Mouse (Mus musculus): ENCODE results near the gene Gtpbp10. TPM values are rescaled to one million over a fixed set of nuclear protein-coding genes. Genes with fewer than 3 reads are reported as not detected.

Gtpbp10 gene
- polyA plus RNA-seq, 1 experiment from 2014 or later = 17.0 TPM

DNA sequence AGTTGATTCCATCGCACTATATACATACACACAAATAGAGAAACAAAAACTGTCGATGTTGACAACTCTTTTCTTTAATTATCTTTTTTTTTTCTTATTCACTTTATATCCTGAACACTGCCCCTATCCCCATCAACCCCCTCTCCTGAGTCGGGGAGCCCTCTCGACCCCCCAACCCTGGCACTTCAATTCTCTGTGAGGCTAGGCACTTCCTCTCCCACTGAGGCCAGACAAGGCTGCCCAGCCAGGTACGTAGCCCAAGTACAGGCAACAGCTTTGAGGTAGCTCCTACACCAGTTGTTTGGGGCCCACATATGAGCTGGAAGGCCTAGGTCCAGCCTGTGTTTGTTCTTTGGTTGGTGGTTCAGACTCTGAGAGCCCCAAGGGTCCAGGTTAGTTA is 43.9 kb downstream of the Gtpbp10 start:
- no peak overlapping the region for H3K4me3 ChIP-seq
- H3K27ac ChIP-seq = no peak overlapping the region
- H3K36me3 ChIP-seq = 0 out of 2 replicates have a peak, but pooled peaks cover 5% of the 10 kb centered on the region
- 0 out of 2 replicates have a peak, but pooled peaks cover 3% of the 10 kb centered on the region for H3K27me3 ChIP-seq
- no peak for ATAC-seq (replicated peaks; ENCODE audit: insufficient number of reproducible peaks, insufficient read depth, low FRiP score, low read depth)
- no peak overlapping the region for H3K9ac ChIP-seq
- peaks cover 12% of the 10 kb centered on the region for H3K4me1 ChIP-seq (replicated peaks)
- WGBS = 75% methylated on average over 5 of the region's 5 CpGs
- no peaks in the 10 kb centered on the region for H3K9me3 ChIP-seq (replicated peaks)
- H3K4me2 ChIP-seq = no peak overlapping the region

- WGBS = under 1% methylated on average over 79 of the region's 79 CpGs
- peak; percentile 95 for ATAC-seq (replicated peaks; ENCODE audit: insufficient number of reproducible peaks, insufficient read depth, low FRiP score, low read depth)
- Histone ChIP-seq H3K9me3 (replicated peaks) (no peaks in the 10 kb centered on the region), H3K4me2 (peak within 1 kb of the TSS; percentile 88), H3K4me3 (peak within 1 kb of the TSS; percentile 74), H3K27ac (peak within 1 kb of the TSS; percentile 95), H3K9ac (peak within 1 kb of the TSS; percentile 79), H3K36me3 (0 out of 2 replicates have a peak, but pooled peaks cover 5% of the 10 kb centered on the region), H3K4me1 (replicated peaks) (peaks cover 15% of the 10 kb centered on the region), H3K27me3 (0 out of 2 replicates have a peak, but pooled peaks cover 3% of the 10 kb centered on the region)
Observed at GRCm38 (mm10) chr5:5514196-5515076, 44.9 kb downstream of the Gtpbp10 start, which contains the start of gene Cldn12. Gene Cldn12 (minus strand): TSS chr5:5514958.

GRCm38 (mm10) chr5:5511401-5511800 is 47.9 kb downstream of the Gtpbp10 start:
- Histone ChIP-seq H3K4me3 (no peak overlapping the region), H3K9me3 (replicated peaks) (no peaks in the 10 kb centered on the region), H3K36me3 (0 out of 2 replicates have a peak, but pooled peaks cover 9% of the 10 kb centered on the region), H3K4me1 (replicated peaks) (peaks cover 15% of the 10 kb centered on the region), H3K27me3 (no peaks in the 10 kb centered on the region), H3K27ac (no peak overlapping the region), H3K4me2 (no peak overlapping the region), H3K9ac (no peak overlapping the region)
- 84% methylated on average over 3 of the region's 3 CpGs for WGBS
- ATAC-seq (replicated peaks; ENCODE audit: insufficient number of reproducible peaks, insufficient read depth, low FRiP score, low read depth) = no peak

DNA sequence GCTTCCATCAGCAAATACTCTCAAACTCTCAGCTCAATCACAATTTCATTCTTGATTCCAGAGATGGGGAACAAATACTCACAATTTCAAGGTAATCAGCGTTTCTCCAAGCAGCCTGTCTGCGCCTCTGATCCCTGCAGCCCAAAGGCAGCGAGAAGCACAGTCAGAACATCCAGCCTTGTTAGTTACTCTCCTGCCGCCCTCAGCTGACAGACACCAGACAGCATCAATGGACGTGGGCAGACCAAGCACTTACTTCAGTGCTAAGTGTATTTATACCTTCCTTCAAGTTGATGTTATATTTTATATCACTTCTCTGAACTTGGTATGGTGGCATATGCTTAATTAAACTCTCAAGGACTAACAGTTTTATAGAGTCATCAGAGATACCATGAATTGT is 48.3 kb downstream of the Gtpbp10 start:
- Histone ChIP-seq H3K4me1 (replicated peaks) (peaks cover 15% of the 10 kb centered on the region), H3K4me2 (no peak overlapping the region), H3K27me3 (no peaks in the 10 kb centered on the region), H3K27ac (no peak overlapping the region), H3K36me3 (0 out of 2 replicates have a peak, but pooled peaks cover 9% of the 10 kb centered on the region), H3K9me3 (replicated peaks) (no peaks in the 10 kb centered on the region), H3K4me3 (no peak overlapping the region), H3K9ac (no peak overlapping the region)
- WGBS = 59% methylated on average over 5 of the region's 5 CpGs
- ATAC-seq (replicated peaks; ENCODE audit: insufficient number of reproducible peaks, insufficient read depth, low FRiP score, low read depth) = no peak

DNA sequence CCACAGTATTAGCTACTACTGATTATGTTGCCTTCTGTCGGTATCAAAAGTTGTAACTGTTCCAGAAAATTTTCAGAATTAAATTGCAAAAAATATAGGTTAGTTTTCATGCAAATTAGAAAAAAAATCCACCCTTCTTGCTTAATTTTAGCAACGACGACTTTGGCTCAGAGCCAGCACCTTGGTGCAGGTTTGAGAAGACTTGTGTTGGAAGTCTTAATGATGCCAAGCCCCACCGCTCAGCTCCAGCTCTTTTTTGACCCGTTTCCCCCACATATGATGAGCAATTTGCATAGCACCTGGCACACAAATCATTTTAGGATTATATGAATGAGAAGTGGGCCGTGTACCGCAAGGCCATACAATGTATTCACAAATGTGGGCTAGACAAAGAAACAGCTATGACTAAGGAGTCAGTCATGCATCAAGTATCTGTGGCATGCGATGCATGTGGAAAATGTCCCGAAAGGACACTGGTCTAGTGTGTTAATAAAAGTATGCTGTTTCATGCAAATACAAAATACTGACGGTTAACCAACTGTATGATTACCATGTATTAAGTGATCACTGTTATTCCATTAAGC is 48.9 kb downstream of the Gtpbp10 start:
- H3K4me2 ChIP-seq = 0 out of 2 replicates have a peak overlapping the region, but pooled peaks have one; percentile 25
- WGBS = 57% methylated on average over 10 of the region's 10 CpGs
- H3K4me3 ChIP-seq = no peak overlapping the region

GRCm38 (mm10) chr5:5508231-5508630 is 51.1 kb downstream of the Gtpbp10 start:
- Histone ChIP-seq H3K4me1 (replicated peaks) (peaks cover 9% of the 10 kb centered on the region; the same call in 1 of the 2 replicates), H3K9me3 (replicated peaks) (no peaks in the 10 kb centered on the region), H3K4me3 (no peak overlapping the region), H3K9ac (no peak overlapping the region), H3K4me2 (no peak overlapping the region), H3K27me3 (no peaks in the 10 kb centered on the region), H3K36me3 (peaks cover 13% of the 10 kb centered on the region; the same call in 1 of the 2 replicates), H3K27ac (no peak overlapping the region)
- ATAC-seq (replicated peaks; ENCODE audit: insufficient number of reproducible peaks, insufficient read depth, low FRiP score, low read depth) = no peak
- 87% methylated on average over 10 of the region's 10 CpGs for WGBS

More for the DNA sequence above, 48.9 kb downstream of the Gtpbp10 start:
- no peak for ATAC-seq (replicated peaks; ENCODE audit: insufficient number of reproducible peaks, insufficient read depth, low FRiP score, low read depth)
- H3K27ac ChIP-seq = no peak overlapping the region
- H3K36me3 ChIP-seq = 0 out of 2 replicates have a peak, but pooled peaks cover 9% of the 10 kb centered on the region
- H3K27me3 ChIP-seq = no peaks in the 10 kb centered on the region
- no peaks in the 10 kb centered on the region for H3K9me3 ChIP-seq (replicated peaks)
- no peak overlapping the region for H3K9ac ChIP-seq
- peaks cover 15% of the 10 kb centered on the region for H3K4me1 ChIP-seq (replicated peaks)

- ATAC-seq (replicated peaks; ENCODE audit: insufficient number of reproducible peaks, insufficient read depth, low FRiP score, low read depth) = no peak
- 54% methylated on average over 20 of the region's 20 CpGs for WGBS
- no peak overlapping the region for H3K9ac ChIP-seq
- no peak overlapping the region for H3K4me3 ChIP-seq
- no peak overlapping the region for H3K4me2 ChIP-seq
- H3K36me3 ChIP-seq = peaks cover 13% of the 10 kb centered on the region; the same call in 1 of the 2 replicates
- H3K9me3 ChIP-seq (replicated peaks) = no peaks in the 10 kb centered on the region
- no peaks in the 10 kb centered on the region for H3K27me3 ChIP-seq
- peaks cover 9% of the 10 kb centered on the region; the same call in 1 of the 2 replicates for H3K4me1 ChIP-seq (replicated peaks)
- no peak overlapping the region for H3K27ac ChIP-seq
Observed at GRCm38 (mm10) chr5:5507701-5508225, 51.6 kb downstream of the Gtpbp10 start.

DNA sequence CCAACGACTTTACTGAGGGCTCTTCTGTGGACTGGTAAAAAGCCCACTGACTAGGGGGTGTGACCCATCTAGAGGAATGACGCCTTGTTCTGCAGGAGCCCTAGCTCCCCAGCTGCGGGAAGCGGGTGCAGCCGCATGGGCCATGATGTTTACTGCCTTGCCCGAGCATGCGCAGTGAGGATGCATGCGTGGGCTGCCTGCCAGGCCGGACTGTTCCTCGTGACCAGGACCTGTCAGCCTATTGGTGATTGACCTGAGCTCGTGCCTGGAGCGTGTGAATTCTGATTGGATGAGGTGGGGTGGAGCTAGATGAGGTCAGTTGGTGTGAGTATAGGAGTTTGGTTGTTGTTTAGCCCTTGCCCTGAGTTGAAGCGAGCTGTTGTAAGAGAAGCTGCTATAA is 54.9 kb downstream of the Gtpbp10 start:
- Histone ChIP-seq H3K9ac (no peak overlapping the region), H3K36me3 (peaks cover 7% of the 10 kb centered on the region; the same call in 1 of the 2 replicates), H3K4me3 (no peak overlapping the region), H3K27ac (no peak overlapping the region), H3K4me2 (no peak overlapping the region), H3K9me3 (replicated peaks) (no peaks in the 10 kb centered on the region), H3K27me3 (no peaks in the 10 kb centered on the region), H3K4me1 (replicated peaks) (no peaks in the 10 kb centered on the region)
- WGBS = 87% methylated on average over 13 of the region's 13 CpGs
- ATAC-seq (replicated peaks; ENCODE audit: insufficient number of reproducible peaks, insufficient read depth, low FRiP score, low read depth) = no peak

GRCm38 (mm10) chr5:5503381-5503780 is 56.0 kb downstream of the Gtpbp10 start:
- Histone ChIP-seq H3K4me1 (replicated peaks) (no peaks in the 10 kb centered on the region), H3K27me3 (no peaks in the 10 kb centered on the region), H3K27ac (no peak overlapping the region), H3K4me2 (no peak overlapping the region), H3K4me3 (no peak overlapping the region), H3K36me3 (peaks cover 7% of the 10 kb centered on the region; the same call in 1 of the 2 replicates), H3K9ac (no peak overlapping the region), H3K9me3 (replicated peaks) (no peaks in the 10 kb centered on the region)
- no peak for ATAC-seq (replicated peaks; ENCODE audit: insufficient number of reproducible peaks, insufficient read depth, low FRiP score, low read depth)
- 74% methylated on average over 4 of the region's 4 CpGs for WGBS

- no peak overlapping the region for H3K27ac ChIP-seq
- H3K36me3 ChIP-seq = peaks cover 3% of the 10 kb centered on the region; the same call in 1 of the 2 replicates
- no peaks in the 10 kb centered on the region for H3K27me3 ChIP-seq
- no peaks in the 10 kb centered on the region for H3K4me1 ChIP-seq (replicated peaks)
- H3K4me3 ChIP-seq = no peak overlapping the region
- no peaks in the 10 kb centered on the region for H3K9me3 ChIP-seq (replicated peaks)
- H3K9ac ChIP-seq = no peak overlapping the region
- 77% methylated on average over 2 of the region's 2 CpGs for WGBS
- no peak overlapping the region for H3K4me2 ChIP-seq
- no peak for ATAC-seq (replicated peaks; ENCODE audit: insufficient number of reproducible peaks, insufficient read depth, low FRiP score, low read depth)
Observed at GRCm38 (mm10) chr5:5501583-5501982, 57.8 kb downstream of the Gtpbp10 start.

GRCm38 (mm10) chr5:5496393-5496792 is 62.9 kb downstream of the Gtpbp10 start:
- no peak overlapping the region for H3K9ac ChIP-seq
- H3K27ac ChIP-seq = no peak overlapping the region
- H3K27me3 ChIP-seq = peaks cover 8% of the 10 kb centered on the region; the same call in 1 of the 2 replicates
- 49% methylated on average over 3 of the region's 3 CpGs for WGBS
- ATAC-seq (replicated peaks; ENCODE audit: insufficient number of reproducible peaks, insufficient read depth, low FRiP score, low read depth) = no peak
- no peaks in the 10 kb centered on the region for H3K9me3 ChIP-seq (replicated peaks)
- H3K4me1 ChIP-seq (replicated peaks) = no peaks in the 10 kb centered on the region
- H3K36me3 ChIP-seq = no peaks in the 10 kb centered on the region
- no peak overlapping the region for H3K4me2 ChIP-seq
- H3K4me3 ChIP-seq = no peak overlapping the region
